Mouse (Mus musculus) right cerebral cortex, postnatal 10 days (tissue): Measurements from ENCODE around the gene Lilrb4a.
"Not testable (repeated sequence)": the region's sequence is repeated elsewhere in the genome, so short reads cannot be mapped to it uniquely, and the experiment has no call there.

Experiments used
- DNase-seq, 2 experiments: peaks; one replicate each; pipeline ENCODE4 v3.0.0; 2021; ENCODE audit warnings: low spot score in 2 of 2

The Lilrb4a gene

DNA sequence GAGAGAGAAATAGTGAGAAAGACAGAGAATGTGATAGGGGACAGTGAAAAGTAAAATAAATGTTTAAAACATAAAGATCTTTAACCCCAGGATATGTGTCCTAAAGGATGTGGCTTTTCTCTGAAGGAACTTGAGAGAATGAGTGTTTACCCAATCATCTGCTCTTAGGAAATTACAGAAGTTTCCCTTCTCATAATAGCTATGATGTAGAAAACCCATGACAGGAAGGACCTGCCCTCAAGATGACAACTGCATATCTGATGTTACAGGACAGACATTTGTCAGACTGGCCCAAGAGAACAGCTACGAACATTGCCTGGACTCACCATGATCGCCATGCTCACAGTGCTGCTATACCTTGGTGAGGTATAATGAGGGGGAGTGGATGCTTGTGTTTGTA is at the start of gene Lilrb4a:
Lilrb4a (plus strand) TSS at position 266 of the 400 bp plus-strand sequence.
- DNase-seq: not testable (repeated sequence)

DNA sequence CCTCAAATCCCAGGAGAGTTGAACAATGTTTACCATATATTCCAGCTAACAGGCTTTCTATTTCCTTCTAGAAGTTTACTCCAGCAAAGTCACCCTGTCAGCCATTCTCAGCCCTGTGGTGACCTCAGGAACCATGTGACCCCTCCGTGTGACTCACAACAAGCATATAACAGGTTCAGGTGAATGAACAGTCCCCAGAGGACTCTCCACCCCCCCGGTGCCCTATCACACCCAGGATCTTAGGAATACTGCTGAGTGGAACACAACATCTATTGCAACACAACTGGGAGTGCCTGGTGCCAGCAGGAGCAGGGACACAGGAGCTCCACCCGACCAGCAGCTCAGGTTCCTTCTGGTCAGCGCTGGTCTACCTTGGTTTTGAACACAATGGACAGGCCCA is 39.1 kb upstream of the Lilrb4a start:
- no peak for DNase-seq

DNA sequence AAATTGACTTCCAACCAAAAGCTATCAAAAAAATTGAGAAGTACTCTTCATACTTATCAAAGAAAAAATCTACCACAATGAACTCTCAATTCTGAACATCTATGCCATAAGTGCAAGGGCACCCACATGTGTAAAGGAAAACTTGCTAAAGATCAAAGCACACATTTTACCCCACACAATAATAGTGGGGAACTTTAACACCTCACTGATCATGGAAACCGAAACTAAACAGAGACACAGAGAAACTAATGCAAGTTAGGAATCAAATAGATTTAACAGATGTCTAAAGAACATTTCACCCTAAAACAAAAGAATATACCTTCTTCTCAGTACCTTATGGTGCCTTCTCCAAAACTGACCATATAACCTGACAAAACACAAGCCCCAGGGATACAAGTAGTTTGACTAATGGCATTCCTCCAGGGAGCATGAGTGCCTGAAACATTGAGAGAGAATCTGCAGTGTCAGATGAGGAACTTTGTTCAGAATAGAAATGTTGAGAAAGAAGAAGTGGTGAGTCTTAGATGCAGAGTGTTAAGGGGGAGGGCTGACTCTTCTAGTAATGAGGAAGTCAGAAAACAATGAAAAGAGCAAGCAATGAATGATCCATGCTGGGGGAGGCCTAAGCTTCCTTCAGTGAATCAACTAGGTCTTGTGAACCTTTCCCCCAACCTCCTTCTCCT is 37.0 kb upstream of the Lilrb4a start:
- DNase-seq: no peak

DNA sequence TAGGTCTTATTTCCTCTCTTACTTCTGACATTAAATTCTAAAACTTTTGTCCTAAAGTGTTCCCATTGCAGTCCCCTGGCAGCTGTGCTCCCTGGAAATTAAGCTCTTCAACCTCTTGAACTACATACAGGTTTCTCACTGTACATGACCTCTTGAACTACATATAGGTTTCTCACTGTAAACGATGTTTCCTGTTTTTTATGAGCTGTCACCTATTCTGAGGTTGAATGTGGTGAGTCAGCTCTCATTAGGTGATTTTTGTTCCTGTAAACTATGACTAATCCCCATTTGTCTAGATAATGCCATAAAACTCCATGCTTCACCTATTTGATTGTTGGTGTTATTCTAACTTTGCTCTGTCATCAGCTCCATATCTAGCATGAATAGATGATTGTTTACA is 36.4 kb upstream of the Lilrb4a start:
- no peak for DNase-seq

DNA sequence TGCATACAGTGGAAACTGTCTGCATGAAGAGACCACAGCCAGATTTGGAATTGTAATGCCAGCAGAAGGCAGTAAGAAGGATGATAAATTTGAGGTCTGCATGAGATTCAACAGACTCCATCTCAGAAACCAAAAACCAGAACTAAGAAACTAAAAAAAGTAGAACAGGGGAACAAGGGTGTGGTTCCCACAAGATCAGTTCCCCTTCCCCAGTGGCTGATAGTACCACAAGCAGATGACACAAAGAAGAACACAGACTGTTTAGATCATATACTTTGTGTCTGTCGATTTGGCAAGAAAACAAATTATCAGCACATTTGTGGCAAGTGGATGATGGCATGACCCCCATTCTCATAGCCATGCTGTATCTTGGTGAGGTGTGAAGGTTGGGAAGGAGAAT is 35.0 kb upstream of the Lilrb4a start:
- DNase-seq: no peak

DNA sequence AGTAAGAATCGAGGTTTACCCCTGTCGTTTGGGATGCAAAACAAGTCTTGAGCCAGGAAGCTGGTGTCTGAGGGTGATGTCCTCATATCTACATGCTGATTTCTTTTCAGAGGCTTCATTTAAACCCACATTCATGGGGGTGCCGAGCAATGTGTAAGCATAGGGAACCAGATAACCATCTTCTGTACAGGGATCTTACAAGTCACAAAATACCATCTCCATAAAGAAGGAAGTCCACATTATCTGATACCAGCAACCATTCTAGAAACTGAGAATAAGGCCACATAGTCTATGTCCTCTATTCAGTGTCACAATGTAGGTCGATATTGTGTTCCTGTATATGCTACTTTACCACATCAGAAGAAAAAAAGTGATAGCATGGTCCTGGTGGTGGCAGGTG is 34.4 kb upstream of the Lilrb4a start:
- DNase-seq: no peak

DNA sequence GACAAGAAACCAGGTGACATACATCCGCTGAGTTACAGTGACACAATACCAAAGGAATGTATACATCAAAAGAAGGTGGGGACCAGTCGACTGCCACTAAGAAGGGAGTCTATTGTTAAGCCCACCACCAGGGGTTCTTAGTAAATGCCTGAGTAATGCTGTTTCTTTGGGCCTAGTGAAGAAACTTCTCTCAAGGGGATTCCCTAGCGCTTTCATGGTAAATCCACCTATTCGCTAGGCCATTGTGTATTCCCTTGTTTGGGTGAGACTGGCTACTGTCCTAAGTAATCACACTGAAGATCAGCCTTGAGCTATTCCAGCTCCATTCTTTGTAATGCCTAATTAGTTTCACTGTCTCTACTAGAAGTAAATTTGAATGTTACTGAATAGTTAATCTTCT is 27.0 kb upstream of the Lilrb4a start:
- not testable (repeated sequence) for DNase-seq

DNA sequence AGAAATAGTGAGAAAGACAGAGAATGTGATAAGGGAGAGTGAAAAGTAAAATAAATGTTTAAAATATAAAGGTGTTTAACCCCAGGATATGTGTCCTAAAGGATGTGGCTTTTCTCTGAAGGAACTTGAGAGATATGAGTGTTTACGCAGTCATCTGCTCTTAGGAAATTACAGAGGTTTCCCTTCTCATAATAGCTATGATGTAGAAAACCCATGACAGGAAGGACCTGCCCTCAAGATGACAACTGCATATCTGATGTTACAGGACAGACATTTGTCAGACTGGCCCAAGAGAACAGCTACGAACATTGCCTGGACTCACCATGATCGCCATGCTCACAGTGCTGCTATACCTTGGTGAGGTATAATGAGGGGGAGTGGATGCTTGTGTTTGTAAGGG is 10.4 kb upstream of the Lilrb4a start, which contains the start of the genes Gm49339 and Lilr4b:
Gm49339 (plus strand) TSS at position 216 of the 400 bp plus-strand sequence.
Lilr4b (plus strand) TSS at position 236 of the 400 bp plus-strand sequence.
- DNase-seq: not testable (repeated sequence)

DNA sequence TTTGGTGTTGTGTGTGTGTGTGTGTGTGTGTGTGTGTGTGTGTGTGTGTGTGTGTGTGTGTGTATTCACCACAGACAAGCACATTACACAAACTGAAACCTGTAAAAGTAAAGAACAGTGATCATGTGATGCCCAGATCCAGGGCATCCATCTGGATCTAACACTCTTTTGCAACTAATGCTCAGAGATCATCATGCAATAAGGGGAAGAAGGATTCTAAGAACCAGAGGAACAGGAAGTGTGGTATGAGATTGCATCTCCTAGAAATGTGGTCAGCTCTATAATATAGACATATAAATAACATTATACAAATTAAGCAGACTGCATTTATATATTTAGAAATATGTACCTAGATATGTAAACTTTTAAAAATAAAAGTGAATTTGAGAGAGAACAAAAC is 29.3 kb downstream of the Lilrb4a start:
- no peak for DNase-seq

DNA sequence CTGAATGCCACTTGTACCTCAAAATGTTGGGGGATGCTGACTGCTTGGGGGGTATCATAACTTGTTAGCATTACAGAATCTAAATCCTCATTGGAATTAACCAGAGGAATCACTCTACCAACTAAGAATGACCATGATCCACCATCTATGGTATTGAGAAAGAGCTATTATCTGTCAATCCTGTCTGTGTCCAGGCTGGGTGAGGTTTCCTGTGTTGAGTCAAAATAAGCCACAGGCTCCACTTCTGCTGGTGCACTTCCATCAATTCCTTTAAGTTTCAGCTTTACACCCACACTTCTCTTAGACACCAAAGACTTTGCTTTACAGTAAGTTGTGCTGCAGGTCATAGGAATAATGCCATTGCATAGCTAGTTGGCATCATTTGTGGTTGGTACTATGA is 30.7 kb downstream of the Lilrb4a start:
- DNase-seq: no peak

DNA sequence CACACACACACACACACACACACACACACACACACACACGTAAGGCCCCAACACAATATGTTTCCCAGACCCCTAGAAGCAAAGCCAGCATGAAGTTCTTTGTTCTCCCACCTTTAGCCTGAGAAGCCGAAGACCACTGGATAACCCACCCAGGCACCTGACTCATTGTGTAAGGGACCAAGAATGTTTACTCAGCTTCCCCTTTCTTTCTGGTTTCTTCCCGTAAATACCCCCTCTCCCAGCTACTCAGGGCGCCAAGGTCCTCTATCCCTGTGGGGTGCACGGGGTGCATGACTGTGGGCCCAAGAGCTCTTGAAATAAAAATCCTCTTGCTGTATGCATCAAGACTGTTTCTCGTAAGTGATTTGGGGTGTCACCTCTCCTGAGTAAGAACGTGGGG is 35.3 kb downstream of the Lilrb4a start:
- no peak for DNase-seq

DNA sequence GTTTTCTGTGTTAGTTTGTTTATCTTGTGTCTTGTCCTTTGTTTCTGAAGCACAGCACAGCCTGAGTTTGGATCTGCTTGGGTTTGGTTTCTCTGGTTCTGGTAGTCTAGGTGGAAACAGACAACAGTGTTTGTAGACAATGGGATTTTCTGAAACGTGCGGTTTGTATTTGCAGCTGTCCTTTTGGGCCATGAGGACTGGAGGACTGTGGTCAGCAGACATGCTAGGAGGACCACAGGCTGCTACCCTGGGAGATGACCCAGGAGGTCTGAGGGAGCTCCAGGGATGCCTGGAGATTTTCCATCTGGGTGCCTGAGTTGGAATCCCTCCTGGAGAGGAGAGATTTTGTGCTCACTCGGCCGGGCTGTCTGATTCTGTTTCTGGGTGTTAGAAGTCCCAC is 35.9 kb downstream of the Lilrb4a start:
- DNase-seq: no peak

DNA sequence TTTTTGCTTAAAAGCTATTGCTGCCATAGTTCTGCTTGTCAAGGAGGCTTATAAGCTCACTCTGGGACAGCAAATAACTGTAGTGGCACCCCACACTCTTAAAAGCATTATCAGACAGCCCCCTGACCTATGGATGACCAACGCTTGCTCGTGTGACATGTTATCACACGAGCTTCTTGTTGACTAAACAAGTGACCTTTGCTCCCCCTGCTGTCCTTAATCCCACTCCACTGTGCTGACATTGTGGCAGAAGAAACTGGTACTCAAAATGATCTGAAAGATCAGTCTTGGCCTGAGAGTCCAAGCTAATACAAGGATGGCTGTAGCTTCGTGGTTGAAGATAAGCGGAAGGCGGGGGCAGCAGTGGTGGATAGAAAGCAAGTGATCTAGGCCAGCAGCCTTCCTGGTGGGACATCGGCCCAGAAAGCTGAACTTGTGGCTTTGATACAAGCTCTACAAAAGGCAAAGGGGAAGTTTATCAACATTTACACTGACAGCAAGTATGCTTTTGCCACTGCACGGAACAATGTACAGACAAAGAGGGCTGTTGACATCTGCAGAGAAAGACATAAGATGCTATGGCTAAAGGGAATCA is 38.2 kb downstream of the Lilrb4a start:
- DNase-seq: no peak

DNA sequence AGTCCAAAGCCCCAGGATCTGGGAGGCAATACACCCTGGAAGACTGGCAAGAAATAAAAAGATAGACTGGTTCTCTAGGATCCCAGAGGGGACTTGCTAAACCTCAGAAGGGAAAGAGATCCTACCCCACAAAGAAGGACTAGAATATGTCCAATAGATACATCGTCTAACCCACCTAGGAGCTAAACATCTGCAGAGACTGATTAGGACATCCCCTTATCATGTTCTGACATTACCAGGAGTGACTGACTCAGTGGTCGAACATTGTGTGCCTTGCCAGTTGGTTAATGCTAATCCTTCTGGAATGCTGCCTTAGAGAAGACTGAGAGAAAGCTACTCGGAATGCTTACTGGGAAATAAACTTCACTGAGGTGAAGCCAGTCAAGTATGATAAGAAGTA is 38.7 kb downstream of the Lilrb4a start:
- DNase-seq: no peak

DNA sequence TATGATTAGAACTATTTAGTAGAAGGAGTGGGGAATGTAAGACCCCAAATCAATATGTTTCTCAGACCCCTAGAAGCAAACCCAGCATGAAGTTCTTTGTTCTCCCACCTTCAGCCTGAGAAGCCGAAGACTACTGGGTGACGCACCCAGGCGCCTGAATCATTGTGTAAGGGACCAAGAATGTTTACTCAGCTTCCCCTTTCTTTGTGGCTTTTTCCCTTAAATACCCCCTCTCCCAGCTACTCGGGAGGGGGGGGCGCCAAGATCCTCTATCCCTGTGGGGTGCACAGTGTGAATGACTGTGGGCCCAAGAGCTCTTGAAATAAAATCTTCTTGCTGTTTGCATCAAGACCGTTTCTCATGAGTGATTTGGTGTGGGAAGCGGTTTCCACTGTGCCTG is 40.1 kb downstream of the Lilrb4a start:
- DNase-seq: no peak
